Mouse (Mus musculus) frontal cortex, postnatal 36 days (tissue): ENCODE results near the gene Trex2.
"Not testable (repeated sequence)": the region's sequence is repeated elsewhere in the genome, so short reads cannot be mapped to it uniquely, and the experiment has no call there.

Experiments used
- DNase-seq, 2 experiments: peaks; one replicate each; pipeline ENCODE4 v3.0.0; 2022; ENCODE audit warnings: low spot score in 2 of 2

The Trex2 gene

GRCm38 (mm10) chrX:73430036-73430435, 5.1 kb downstream of the Trex2 start:
- peak in 1 of 2 experiments; percentile 10 for DNase-seq

GRCm38 (mm10) chrX:73412767-73413166, 22.4 kb downstream of the Trex2 start:
- peak in 1 of 2 experiments; percentile 2 for DNase-seq

- peak; percentile 13 to 40 for DNase-seq
Observed at GRCm38 (mm10) chrX:73410880-73411517, 24.1 kb downstream of the Trex2 start, which contains the start of gene Zfp92. Gene Zfp92 (plus strand): TSS chrX:73411096.

GRCm38 (mm10) chrX:73401616-73402015, 33.5 kb downstream of the Trex2 start:
- no peak for DNase-seq

DNA sequence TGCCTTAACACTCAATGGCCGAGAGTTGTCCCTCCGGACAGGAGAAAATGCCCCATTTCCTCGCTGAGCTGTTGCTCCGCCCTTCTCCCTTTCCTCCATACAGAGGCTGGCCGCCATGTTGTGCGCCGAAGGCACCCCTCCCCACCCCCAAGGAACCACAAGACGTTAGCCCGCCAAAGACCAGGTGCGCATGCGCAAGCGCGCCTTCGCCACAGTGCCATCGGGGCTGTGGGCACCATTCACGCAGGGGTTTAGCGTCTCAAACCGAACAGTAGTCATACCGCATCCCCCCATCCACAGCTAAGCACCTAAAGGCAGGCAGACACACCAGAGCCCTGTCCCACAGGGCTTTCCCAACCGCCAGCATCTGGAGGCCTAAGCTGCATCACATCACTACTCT, 34.2 kb downstream of the Trex2 start:
- no peak for DNase-seq

- DNase-seq: not testable (repeated sequence)
Observed at GRCm38 (mm10) chrX:73398636-73399035, 36.5 kb downstream of the Trex2 start, which contains the start of gene Gm18336. Gene Gm18336 (minus strand): TSS chrX:73398736.

DNA sequence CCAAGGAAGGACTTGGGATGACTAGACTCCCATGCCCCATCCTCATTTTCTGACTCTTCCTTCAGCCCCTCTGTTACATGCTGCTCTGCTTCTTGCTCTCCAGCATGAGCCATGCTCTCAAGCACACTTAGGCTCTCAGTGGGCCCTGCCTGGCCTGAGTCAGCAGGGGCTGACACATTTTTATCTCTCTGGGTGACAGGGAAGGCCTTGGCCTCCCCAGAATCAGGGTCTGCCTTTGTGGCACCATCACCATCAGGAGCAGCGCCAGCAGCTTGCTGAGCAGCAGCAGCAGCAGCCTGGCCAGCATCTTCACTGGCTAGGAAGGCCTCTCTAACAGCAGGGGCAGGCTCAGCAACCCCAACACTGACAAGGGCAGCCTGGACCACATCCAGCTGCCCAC, 38.7 kb downstream of the Trex2 start:
- DNase-seq: no peak

GRCm38 (mm10) chrX:73391481-73391880, 43.7 kb downstream of the Trex2 start:
- no peak for DNase-seq

DNA sequence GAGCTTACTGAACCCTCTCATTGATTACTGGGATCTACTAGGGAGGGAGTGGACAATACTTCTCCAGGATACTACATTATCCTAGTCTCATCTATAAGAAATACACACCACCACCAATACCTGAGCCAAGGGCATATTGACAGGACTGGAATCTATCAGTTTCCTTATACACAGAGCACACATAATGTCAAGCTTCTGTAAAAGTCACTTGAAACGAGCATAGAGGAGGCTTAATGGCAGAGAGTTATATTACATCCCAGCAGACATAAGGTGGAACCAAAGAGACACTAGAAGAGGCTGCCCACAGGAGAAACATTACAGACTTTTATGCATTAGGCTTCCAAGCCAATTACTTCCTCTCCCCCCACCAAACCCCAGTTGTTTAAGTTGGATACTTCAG, 50.2 kb downstream of the Trex2 start:
- no peak for DNase-seq

DNA sequence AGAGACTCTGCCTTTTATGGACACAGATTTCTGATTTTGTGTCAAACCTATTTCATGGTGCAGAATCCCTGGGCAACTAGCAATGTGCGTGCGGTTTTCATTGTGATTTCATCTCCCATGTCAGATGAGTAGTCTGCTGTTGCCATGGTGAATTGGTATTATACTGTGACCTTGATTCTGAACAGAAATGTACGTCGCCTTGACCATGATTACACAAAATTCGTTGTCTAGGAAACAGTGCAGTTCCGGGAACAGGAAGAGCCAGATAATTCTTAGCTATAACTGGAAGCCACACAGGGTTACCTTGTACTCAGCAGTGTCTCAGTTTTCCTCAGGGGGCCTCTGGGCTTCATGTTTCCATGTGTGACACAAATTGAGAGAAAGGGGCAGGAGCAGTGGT, 50.7 kb downstream of the Trex2 start:
- peak in 1 of 2 experiments; percentile 3 for DNase-seq
